Mouse (Mus musculus) heart, embryonic 14.5 days (tissue): ENCODE results near the gene Epas1. TPM values are rescaled to one million over a fixed set of nuclear protein-coding genes. Genes with fewer than 3 reads are reported as not detected.

Source experiments
- ATAC-seq: fragments of 200-750 bp; cut with Nextera tagmentation; 2 replicates; pipeline ENCODE4 v1.8.0; 2017; ENCODE audit warnings: low read depth, moderate TSS enrichment; ENCODE audit not compliant: insufficient number of reproducible peaks, insufficient read depth, low FRiP score
- H3K27ac ChIP-seq, 2 experiments: fragments of 200-500 bp in 1 of 2; fragments of 300-500 bp in 1 of 2; sonication (generic) in 1 of 2; replicated peaks in 1 of 2; 2 replicates each; pipeline ENCODE4 v1.5.1; 2012 to 2014; ENCODE audit warnings: low read depth in 2 of 2, low read length in 2 of 2, control low read depth in 1 of 2, mild to moderate bottlenecking in 1 of 2, mixed read lengths in 1 of 2; ENCODE audit not compliant: control insufficient read depth in 1 of 2, insufficient read depth in 1 of 2
- H3K27me3 ChIP-seq: fragments of 300-500 bp; sonication (generic); 2 replicates; pipeline ENCODE4 v1.6.1; 2014; ENCODE audit warnings: mild to moderate bottlenecking, low read length, control low read depth; ENCODE audit not compliant: control insufficient read depth, insufficient read depth
- H3K36me3 ChIP-seq: fragments of 300-500 bp; sonication (generic); 2 replicates; pipeline ENCODE4 v1.6.1; 2014; ENCODE audit warnings: mild to moderate bottlenecking, control low read depth, low read length, mixed read lengths; ENCODE audit not compliant: control insufficient read depth, insufficient read depth
- H3K4me1 ChIP-seq, 2 experiments: fragments of 200-500 bp in 1 of 2; fragments of 300-500 bp in 1 of 2; sonication (generic) in 1 of 2; 2 replicates each; pipeline ENCODE4 v1.6.1; 2012 to 2014; ENCODE audit warnings: low read length in 2 of 2, control low read depth in 1 of 2, mixed read lengths in 1 of 2; ENCODE audit not compliant: control insufficient read depth in 2 of 2, insufficient read depth in 2 of 2
- H3K4me2 ChIP-seq: fragments of 300-500 bp; sonication (generic); 2 replicates; pipeline ENCODE4 v1.6.1; 2014; ENCODE audit warnings: mild to moderate bottlenecking, low read length
- H3K4me3 ChIP-seq, 2 experiments: fragments of 200-500 bp in 1 of 2; fragments of 300-500 bp in 1 of 2; sonication (generic) in 1 of 2; 2 replicates each; pipeline ENCODE4 v1.5.1; 2012 to 2014; ENCODE audit warnings: low read length in 2 of 2, mild to moderate bottlenecking in 2 of 2, control low read depth in 1 of 2, low read depth in 1 of 2, moderate library complexity in 1 of 2; ENCODE audit not compliant: control insufficient read depth in 1 of 2, insufficient read depth in 1 of 2
- H3K9ac ChIP-seq: fragments of 300-500 bp; sonication (generic); 2 replicates; pipeline ENCODE4 v1.6.1; 2014; ENCODE audit warnings: mild to moderate bottlenecking, low read length
- H3K9me3 ChIP-seq: fragments of 300-500 bp; sonication (generic); 2 replicates; pipeline ENCODE4 v1.6.1; 2016; ENCODE audit warnings: low read length, control low read depth; ENCODE audit not compliant: control insufficient read depth
- WGBS: fragments of 180-500 bp; shearing (Covaris S2); extraction: QIAGEN DNeasy Blood & Tissue Kit; methylation state at CpG from one replicate; pipeline ENCODE4 v1.1.7; 2014; 5-methylcytosine and 5-hydroxymethylcytosine counted together
- polyA plus RNA-seq: library from polyadenylated mRNA; unstranded; fragments of >200 nt; fragmentation: Nextera tagmentation; extraction: Ambion mirVana; gene quantifications from 2 replicates; pipeline ENCODE4 v1.2.1, GENCODE M21; 2014

The Epas1 gene
- polyA plus RNA-seq, 1 experiment from 2014 or later: 13.7 TPM

GRCm38 (mm10) chr17:86757621-86758020 lies 4.1 kb downstream of the Epas1 start:
- Histone ChIP-seq H3K9me3 (no peaks in the 10 kb centered on the region), H3K9ac (no peak overlapping the region), H3K36me3 (no peaks in the 10 kb centered on the region), H3K27ac (no peak overlapping the region), H3K4me3 (no peak overlapping the region), H3K4me1 (peaks cover 9 to 14% of the 10 kb centered on the region in 2 experiments), H3K4me2 (no peak overlapping the region), H3K27me3 (peaks cover 15% of the 10 kb centered on the region; the same call in 1 of the 2 replicates)
- no peak for ATAC-seq
- WGBS: 42% methylated on average over 2 of the region's 2 CpGs

DNA sequence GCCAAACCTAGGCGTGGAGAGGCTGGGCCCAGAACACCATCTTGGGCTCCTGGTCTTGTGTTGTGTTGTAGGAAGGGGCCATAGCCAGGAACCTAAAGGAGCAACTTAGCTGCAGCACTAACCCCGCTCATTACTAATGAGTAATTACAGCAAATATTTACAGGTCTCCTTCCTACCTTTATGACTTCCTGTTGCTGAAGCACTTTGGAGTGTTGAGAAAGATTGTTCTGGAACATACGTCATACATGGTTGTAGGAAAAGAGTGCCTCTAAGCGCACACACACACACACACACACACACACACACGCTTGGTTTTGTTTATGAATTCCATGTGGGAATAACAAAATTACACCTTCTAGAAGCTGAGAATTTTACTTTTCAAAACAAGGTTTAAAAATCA lies 8.4 kb downstream of the Epas1 start:
- H3K4me2 ChIP-seq: no peak overlapping the region
- H3K9ac ChIP-seq: no peak overlapping the region
- ATAC-seq: no peak
- no peak overlapping the region for H3K4me3 ChIP-seq
- H3K4me1 ChIP-seq: peaks cover 2 to 10% of the 10 kb centered on the region in 2 experiments
- no peak overlapping the region for H3K27ac ChIP-seq
- H3K36me3 ChIP-seq: no peaks in the 10 kb centered on the region
- WGBS: 92% methylated on average over 5 of the region's 5 CpGs
- no peaks in the 10 kb centered on the region for H3K9me3 ChIP-seq
- H3K27me3 ChIP-seq: peaks cover under 1% of the 10 kb centered on the region; the same call in 1 of the 2 replicates

GRCm38 (mm10) chr17:86762479-86763242 lies 9.2 kb downstream of the Epas1 start:
- Histone ChIP-seq H3K4me2 (no peak overlapping the region), H3K36me3 (no peaks in the 10 kb centered on the region), H3K27me3 (no peaks in the 10 kb centered on the region), H3K9ac (no peak overlapping the region), H3K4me3 (no peak overlapping the region), H3K9me3 (no peaks in the 10 kb centered on the region), H3K4me1 (peaks cover 2 to 10% of the 10 kb centered on the region in 2 experiments), H3K27ac (no peak overlapping the region)
- 56% methylated on average over 11 of the region's 11 CpGs for WGBS
- ATAC-seq: no peak

- WGBS: 89% methylated on average over 8 of the region's 8 CpGs
- H3K9ac ChIP-seq: no peak overlapping the region
- no peak for ATAC-seq
- H3K27me3 ChIP-seq: no peaks in the 10 kb centered on the region; the same call in 1 of the 2 replicates
- no peak overlapping the region for H3K4me2 ChIP-seq
- H3K4me1 ChIP-seq: peaks cover 17 to 36% of the 10 kb centered on the region in 2 experiments
- no peaks in the 10 kb centered on the region for H3K9me3 ChIP-seq
- no peak overlapping the region for H3K4me3 ChIP-seq
- H3K36me3 ChIP-seq: no peaks in the 10 kb centered on the region
- H3K27ac ChIP-seq: no peak overlapping the region
These were observed 12.4 kb downstream of the Epas1 start for GRCm38 (mm10) chr17:86765762-86766404.

DNA sequence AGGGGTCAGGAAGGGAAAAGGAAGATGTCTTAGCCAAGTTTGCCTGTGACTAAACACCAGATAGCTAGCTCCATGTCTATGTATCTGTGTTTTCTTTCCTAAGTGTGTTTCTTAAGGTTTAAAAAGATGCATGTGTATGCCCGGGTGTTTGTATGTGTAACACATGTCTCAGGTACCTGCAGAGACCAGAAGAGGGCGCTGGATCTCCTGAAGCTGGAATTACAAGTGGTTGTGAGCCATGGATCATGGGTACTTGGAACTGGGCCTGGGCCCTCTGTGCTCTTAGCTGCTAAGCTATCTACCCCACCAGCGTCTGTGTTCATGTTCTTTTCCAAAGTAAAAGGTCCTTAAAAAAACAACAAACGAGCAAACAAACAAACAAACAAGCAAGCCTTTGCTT lies 12.9 kb downstream of the Epas1 start:
- Histone ChIP-seq H3K9ac (no peak overlapping the region), H3K4me2 (no peak overlapping the region), H3K4me1 (peaks cover 20 to 40% of the 10 kb centered on the region in 2 experiments), H3K27me3 (no peaks in the 10 kb centered on the region; the same call in 1 of the 2 replicates), H3K9me3 (no peaks in the 10 kb centered on the region), H3K4me3 (no peak overlapping the region), H3K36me3 (no peaks in the 10 kb centered on the region), H3K27ac (no peak overlapping the region)
- no peak for ATAC-seq
- WGBS: 88% methylated on average over 4 of the region's 4 CpGs

DNA sequence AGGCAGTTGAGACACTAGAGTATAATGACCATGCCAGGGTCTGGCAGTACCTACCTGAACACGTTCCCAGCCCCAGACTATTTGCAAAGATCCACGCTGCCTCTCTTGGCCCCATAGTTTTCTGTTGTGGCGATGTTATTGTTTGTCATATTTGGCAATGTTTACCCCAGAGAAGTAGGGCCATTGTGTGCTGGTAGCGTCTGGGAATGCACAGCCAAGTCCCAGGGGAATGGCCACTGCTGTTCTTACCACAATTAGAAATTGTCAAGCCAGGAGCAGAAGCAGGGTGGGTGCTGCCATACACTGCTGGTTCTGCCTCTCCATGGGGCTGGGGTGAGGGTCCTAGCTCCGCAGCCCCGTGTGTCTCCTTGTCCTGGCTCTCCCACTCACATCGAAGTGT lies 15.1 kb downstream of the Epas1 start:
- Histone ChIP-seq H3K27me3 (no peaks in the 10 kb centered on the region; the same call in 1 of the 2 replicates), H3K36me3 (no peaks in the 10 kb centered on the region), H3K4me3 (no peak overlapping the region), H3K4me2 (no peak overlapping the region), H3K9me3 (no peaks in the 10 kb centered on the region), H3K4me1 (peaks cover 19 to 38% of the 10 kb centered on the region in 2 experiments), H3K27ac (peak overlapping the region in 1 of 2 experiments; percentile 77; a peak in 2 of 4 replicates), H3K9ac (no peak overlapping the region)
- WGBS: 85% methylated on average over 7 of the region's 7 CpGs
- ATAC-seq: no peak

GRCm38 (mm10) chr17:86769330-86770211 lies 16.1 kb downstream of the Epas1 start:
- H3K9me3 ChIP-seq: no peaks in the 10 kb centered on the region
- H3K4me3 ChIP-seq: no peak overlapping the region
- H3K27ac ChIP-seq: peak overlapping the region; percentile 34 to 77
- H3K4me2 ChIP-seq: peak overlapping the region; percentile 7; the same call in 1 of the 2 replicates
- WGBS: 48% methylated on average over 16 of the region's 16 CpGs
- no peak overlapping the region for H3K9ac ChIP-seq
- H3K27me3 ChIP-seq: no peaks in the 10 kb centered on the region; the same call in 1 of the 2 replicates
- no peaks in the 10 kb centered on the region for H3K36me3 ChIP-seq
- peak; percentile 73 for ATAC-seq
- peaks cover 19 to 38% of the 10 kb centered on the region in 2 experiments for H3K4me1 ChIP-seq
